Mouse (Mus musculus): ENCODE data around the gene Itpkb.

- TF ChIP-seq POLR2A (IDR thresholded peaks at IDR 0.05; ENCODE audit: extremely low read depth, insufficient read depth, low read length) (no peak), CTCF (IDR thresholded peaks at IDR 0.05; ENCODE audit: extremely low read depth, insufficient read depth, low read length) (no peak)
These were observed 109.2 kb downstream of the Itpkb start for GRCm38 (mm10) chr1:180439496-180439895.

All from cortical plate, adult 2 months (tissue).